Mouse (Mus musculus) thymus, adult 2 months (tissue): Measurements from ENCODE around the gene Hsp90aa1. TPM values are rescaled to one million over a fixed set of nuclear protein-coding genes. Genes with fewer than 3 reads are reported as not detected.
"Not testable (repeated sequence)": the region's sequence is repeated elsewhere in the genome, so short reads cannot be mapped to it uniquely, and the experiment has no call there.

Experiments
- DNase-seq: peaks from one replicate; pipeline ENCODE4 v3.0.0; 2021
- H3K27ac ChIP-seq: fragments of 200-500 bp; 2 replicates; pipeline ENCODE4 v1.5.1; 2012; ENCODE audit warnings: low read length, control low read depth; ENCODE audit not compliant: control insufficient read depth, insufficient read depth
- H3K27me3 ChIP-seq: fragments of 200-500 bp; 2 replicates; pipeline ENCODE4 v1.6.1; 2012; ENCODE audit warnings: mild to moderate bottlenecking, low read length, moderate library complexity, mixed read lengths; ENCODE audit not compliant: control insufficient read depth, insufficient read depth
- H3K36me3 ChIP-seq: fragments of 200-500 bp; 2 replicates; pipeline ENCODE4 v1.6.1; 2012; ENCODE audit warnings: mild to moderate bottlenecking, low read length, moderate library complexity; ENCODE audit not compliant: control insufficient read depth, insufficient read depth
- H3K4me1 ChIP-seq: fragments of 200-500 bp; replicated peaks from 2 replicates; pipeline ENCODE4 v1.6.1; 2012; ENCODE audit warnings: low read length; ENCODE audit not compliant: control insufficient read depth, insufficient read depth
- H3K4me3 ChIP-seq: fragments of 200-500 bp; 2 replicates; pipeline ENCODE4 v1.5.1; 2012; ENCODE audit warnings: mild to moderate bottlenecking, low read length, control low read depth, moderate library complexity; ENCODE audit not compliant: control insufficient read depth, insufficient read depth
- CTCF ChIP-seq: fragments of 200-500 bp; IDR thresholded peaks from 2 replicates; pipeline ENCODE4 v1.5.1; 2012; ENCODE audit warnings: mild to moderate bottlenecking, control low read depth, low read length, moderate library complexity, borderline replicate concordance; ENCODE audit not compliant: control insufficient read depth, poor library complexity, insufficient read depth; ENCODE audit errors: extremely low read depth
- POLR2A ChIP-seq: fragments of 200-500 bp; IDR thresholded peaks from 2 replicates; pipeline ENCODE4 v1.6.1; 2012; ENCODE audit warnings: mild to moderate bottlenecking, low read length, control low read depth, moderate library complexity; ENCODE audit not compliant: control insufficient read depth, poor library complexity, insufficient read depth; ENCODE audit errors: extremely low read depth
- WGBS: fragments of 180-500 bp; shearing (Covaris S2); methylation state at CpG from one replicate; pipeline ENCODE4 v1.1.7; 2018; 5-methylcytosine and 5-hydroxymethylcytosine counted together
- polyA plus RNA-seq: library from polyadenylated mRNA; depleted of rRNA; stranded (reverse); fragments of >200 nt; gene quantifications from 2 replicates; pipeline ENCODE4 v1.2.3, GENCODE M21; 2012

Hsp90aa1 gene
- polyA plus RNA-seq, 1 experiment, result 181 TPM

DNA sequence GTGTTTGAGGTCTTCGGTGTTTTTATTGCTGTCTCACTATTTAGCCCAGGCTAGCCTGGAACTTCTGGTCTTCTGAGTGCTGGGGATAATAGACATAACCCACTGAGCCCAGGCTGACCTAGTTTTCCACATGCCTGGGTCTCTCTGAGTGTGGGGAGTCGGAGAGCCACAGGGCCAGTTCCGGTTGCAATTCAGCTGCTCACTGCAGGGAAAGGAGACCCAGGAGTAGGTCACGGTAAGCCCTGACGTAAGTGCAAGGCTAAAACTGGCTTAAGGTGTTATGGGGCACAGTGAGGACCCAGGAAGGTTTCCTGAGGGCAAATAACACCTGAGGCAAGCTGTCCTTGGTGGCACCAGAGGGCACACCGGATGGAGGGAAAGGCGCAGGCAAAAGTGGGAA, 4.9 kb upstream of the Hsp90aa1 start:
- H3K27ac ChIP-seq, result no peak overlapping the region
- TF ChIP-seq POLR2A (no peak), CTCF (no peak)
- WGBS, result 94% methylated on average over 7 of the region's 7 CpGs
- H3K4me1 ChIP-seq, result peaks cover 6% of the 10 kb centered on the region
- H3K27me3 ChIP-seq, result no peaks in the 10 kb centered on the region
- no peak for DNase-seq
- H3K36me3 ChIP-seq, result no peaks in the 10 kb centered on the region
- no peak overlapping the region for H3K4me3 ChIP-seq

DNA sequence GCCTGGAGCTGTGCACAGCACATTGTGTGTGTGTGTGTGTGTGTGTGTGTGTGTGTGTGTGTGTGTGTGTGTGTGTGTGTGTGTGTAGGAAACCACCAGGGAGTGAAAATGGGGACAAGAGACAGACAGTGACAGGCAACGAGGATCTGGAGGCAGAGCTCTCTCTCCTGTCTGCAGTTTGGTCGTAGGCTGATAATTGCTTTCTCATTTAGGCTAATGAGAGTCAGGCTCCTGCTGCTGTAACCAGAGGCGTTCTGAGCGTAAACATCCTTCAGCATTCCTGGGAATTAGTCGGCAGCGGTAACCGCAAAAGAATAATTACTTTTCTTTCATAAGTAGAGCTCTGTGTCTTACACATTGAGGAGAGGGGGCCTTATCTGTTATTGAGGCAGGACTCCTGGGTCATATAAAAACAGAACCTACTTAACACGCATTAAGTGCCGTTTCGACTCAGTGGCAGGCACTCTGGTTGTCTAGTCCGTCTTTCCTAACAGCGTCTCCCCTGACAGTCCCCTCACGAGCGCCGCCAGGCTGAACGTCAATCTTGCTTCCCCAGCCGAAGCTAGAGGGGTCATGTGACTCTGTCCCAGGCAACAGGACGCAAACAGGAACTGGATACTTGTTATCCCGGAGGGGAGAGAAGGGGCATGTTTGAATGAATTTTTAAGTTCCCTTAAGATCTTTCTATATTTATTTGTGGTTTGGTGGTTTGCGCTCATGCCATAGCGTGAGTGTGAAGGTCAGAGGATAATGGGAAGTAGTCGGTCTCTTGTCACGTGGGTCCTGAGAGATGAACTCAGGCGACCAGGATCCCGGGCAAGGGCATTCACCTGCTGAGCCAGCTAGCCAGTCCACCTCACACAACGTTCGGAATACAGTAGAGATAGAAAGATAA, 4.1 kb upstream of the Hsp90aa1 start:
- Histone ChIP-seq H3K4me3 (peak overlapping the region; percentile 34), H3K36me3 (no peaks in the 10 kb centered on the region), H3K27ac (no peak overlapping the region), H3K27me3 (no peaks in the 10 kb centered on the region), H3K4me1 (peaks cover 8% of the 10 kb centered on the region)
- TF ChIP-seq CTCF (no peak), POLR2A (no peak)
- DNase-seq, result peak; percentile 51
- WGBS, result 2% methylated on average over 27 of the region's 27 CpGs

GRCm38 (mm10) chr12:110705419-110705818, 2.9 kb upstream of the Hsp90aa1 start:
- peaks cover 18% of the 10 kb centered on the region for H3K4me1 ChIP-seq
- DNase-seq, H3K27me3 ChIP-seq, H3K27ac ChIP-seq, H3K4me3 ChIP-seq, H3K36me3 ChIP-seq: not testable (repeated sequence)
- WGBS, result 93% methylated on average over 4 of the region's 4 CpGs

DNA sequence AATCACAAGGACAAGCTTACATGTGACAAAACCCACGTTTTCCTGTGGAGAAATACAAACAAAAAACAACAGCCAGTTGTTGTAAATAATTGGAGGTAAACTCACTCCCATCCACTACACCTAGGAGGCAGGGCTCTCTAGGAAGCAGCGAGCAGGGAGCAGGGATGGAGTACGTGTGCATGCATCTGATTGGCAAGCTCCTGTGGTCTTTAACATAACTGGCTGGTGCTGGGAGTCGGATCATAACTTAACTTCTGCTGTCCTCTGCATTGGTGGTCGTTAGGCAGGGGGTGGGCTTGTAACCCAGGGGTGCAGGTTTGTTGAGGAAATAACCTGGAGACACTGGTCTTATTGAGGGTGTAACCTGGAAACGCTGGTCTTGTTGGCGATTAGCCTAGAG, 1.2 kb upstream of the Hsp90aa1 start:
- 87% methylated on average over 7 of the region's 7 CpGs for WGBS
- Histone ChIP-seq H3K4me1 (peaks cover 23% of the 10 kb centered on the region), H3K36me3 (no peaks in the 10 kb centered on the region), H3K27me3 (no peaks in the 10 kb centered on the region), H3K4me3 (no peak overlapping the region), H3K27ac (no peak overlapping the region)
- DNase-seq, result no peak
- TF ChIP-seq POLR2A, result no peak
- no peak for TF ChIP-seq CTCF

GRCm38 (mm10) chr12:110703008-110703471, 512 bp upstream of the Hsp90aa1 start:
- Histone ChIP-seq H3K4me1 (peaks cover 26% of the 10 kb centered on the region), H3K27me3 (no peaks in the 10 kb centered on the region), H3K36me3 (no peaks in the 10 kb centered on the region), H3K4me3 (no peak overlapping the region), H3K27ac (no peak overlapping the region)
- WGBS, result 43% methylated on average over 8 of the region's 8 CpGs
- TF ChIP-seq POLR2A (no peak), CTCF (peak; percentile 95)
- peak; percentile 81 for DNase-seq

DNA sequence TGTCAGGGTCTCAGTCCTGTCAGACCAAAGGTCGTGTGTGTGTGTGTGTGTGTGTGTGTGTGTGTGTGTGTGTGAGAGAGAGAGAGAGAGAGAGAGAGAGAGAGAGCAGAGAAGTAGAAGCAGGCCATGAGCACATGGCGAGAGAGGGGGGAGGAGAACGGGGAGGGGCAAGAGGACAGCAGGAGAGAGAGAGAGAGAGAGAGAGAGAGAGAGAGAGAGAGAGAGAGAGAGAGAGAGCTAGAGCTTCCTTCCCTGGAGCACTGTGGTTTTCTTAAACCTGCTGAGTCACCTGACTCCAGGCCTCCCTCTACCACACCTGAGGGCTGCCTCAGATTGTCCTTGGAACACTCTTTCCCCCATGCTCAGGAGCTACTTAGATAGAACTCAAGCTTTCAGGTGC, 1.2 kb downstream of the Hsp90aa1 start:
- H3K27me3 ChIP-seq, DNase-seq, H3K36me3 ChIP-seq, H3K4me3 ChIP-seq, H3K27ac ChIP-seq: not testable (repeated sequence)
- WGBS, result 3% methylated on average over 2 of the region's 3 CpGs
- H3K4me1 ChIP-seq, result peaks cover 26% of the 10 kb centered on the region

GRCm38 (mm10) chr12:110700730-110701129, 1.8 kb downstream of the Hsp90aa1 start:
- Histone ChIP-seq H3K36me3 (no peaks in the 10 kb centered on the region), H3K27me3 (no peaks in the 10 kb centered on the region), H3K4me3 (no peak overlapping the region), H3K4me1 (peaks cover 24% of the 10 kb centered on the region), H3K27ac (no peak overlapping the region)
- WGBS, result 73% methylated on average over 2 of the region's 2 CpGs
- no peak for TF ChIP-seq POLR2A
- TF ChIP-seq CTCF, result no peak
- DNase-seq, result no peak
